Mouse (Mus musculus) liver, adult 2 months (tissue): ENCODE results near the gene Slc26a5. TPM values are rescaled to one million over a fixed set of nuclear protein-coding genes. Genes with fewer than 3 reads are reported as not detected.

ENCODE experiments used
- DNase-seq: peaks from one replicate; pipeline ENCODE4 v3.0.0-alpha.2; 2011; ENCODE audit warnings: low read depth, low spot score; ENCODE audit errors: extremely low read depth
- H3K27ac ChIP-seq: fragments of 200-500 bp; replicated peaks from 2 replicates; pipeline ENCODE4 v1.5.1; 2012; ENCODE audit warnings: low read depth, mild to moderate bottlenecking, control low read depth, inconsistent platforms, low read length; ENCODE audit not compliant: insufficient read depth
- H3K27me3 ChIP-seq: fragments of 200-500 bp; 2 replicates; pipeline ENCODE4 v1.6.1; 2012; ENCODE audit warnings: mild to moderate bottlenecking, moderate library complexity, low read length, inconsistent platforms; ENCODE audit not compliant: control insufficient read depth, insufficient read depth
- H3K36me3 ChIP-seq: fragments of 200-500 bp; 2 replicates; pipeline ENCODE4 v1.6.1; 2012; ENCODE audit warnings: low read length, inconsistent platforms; ENCODE audit not compliant: control insufficient read depth, insufficient read depth
- H3K4me1 ChIP-seq: fragments of 200-500 bp; 2 replicates; pipeline ENCODE4 v1.6.1; 2011; ENCODE audit warnings: low read length; ENCODE audit not compliant: control insufficient read depth, insufficient read depth
- H3K4me3 ChIP-seq: fragments of 200-500 bp; 2 replicates; pipeline ENCODE4 v1.5.1; 2011; ENCODE audit warnings: low read depth, mild to moderate bottlenecking, control low read depth, low read length, moderate library complexity; ENCODE audit not compliant: insufficient read depth
- H3K79me2 ChIP-seq: fragments of 200-500 bp; 2 replicates; pipeline ENCODE4 v1.6.1; 2012; ENCODE audit warnings: inconsistent platforms, mild to moderate bottlenecking, low read length, moderate library complexity; ENCODE audit not compliant: control insufficient read depth, insufficient read depth
- H3K9ac ChIP-seq: fragments of 200-500 bp; 2 replicates; pipeline ENCODE4 v1.6.1; 2012; ENCODE audit warnings: low read depth, mild to moderate bottlenecking, control low read depth, inconsistent platforms, low read length
- CTCF ChIP-seq: fragments of 200-500 bp; IDR thresholded peaks from 2 replicates; pipeline ENCODE4 v1.5.1; 2011; ENCODE audit warnings: low read depth, low read length, control low read depth
- POLR2A ChIP-seq: fragments of 200-500 bp; IDR thresholded peaks from 2 replicates; pipeline ENCODE4 v1.6.1; 2011; ENCODE audit warnings: low read length, control low read depth; ENCODE audit not compliant: insufficient read depth; ENCODE audit errors: extremely low read depth
- WGBS: fragments of 180-500 bp; shearing (Covaris S2); methylation state at CpG from one replicate; pipeline ENCODE4 v1.1.7; 2018; 5-methylcytosine and 5-hydroxymethylcytosine counted together
- polyA plus RNA-seq: library from polyadenylated mRNA; depleted of rRNA; stranded (reverse); fragments of >200 nt; gene quantifications from 2 replicates; pipeline ENCODE4 v1.2.3, GENCODE M21; 2012; rRNA removed
- total RNA-seq: library from RNA; depleted of rRNA; stranded (reverse); fragments of >200 nt; gene quantifications from 2 replicates; pipeline ENCODE4 v1.2.3, GENCODE M21; 2014; rRNA removed

Gene Slc26a5
- total RNA-seq, result not detected in 2 replicates
- not detected in 2 replicates for polyA plus RNA-seq

DNA sequence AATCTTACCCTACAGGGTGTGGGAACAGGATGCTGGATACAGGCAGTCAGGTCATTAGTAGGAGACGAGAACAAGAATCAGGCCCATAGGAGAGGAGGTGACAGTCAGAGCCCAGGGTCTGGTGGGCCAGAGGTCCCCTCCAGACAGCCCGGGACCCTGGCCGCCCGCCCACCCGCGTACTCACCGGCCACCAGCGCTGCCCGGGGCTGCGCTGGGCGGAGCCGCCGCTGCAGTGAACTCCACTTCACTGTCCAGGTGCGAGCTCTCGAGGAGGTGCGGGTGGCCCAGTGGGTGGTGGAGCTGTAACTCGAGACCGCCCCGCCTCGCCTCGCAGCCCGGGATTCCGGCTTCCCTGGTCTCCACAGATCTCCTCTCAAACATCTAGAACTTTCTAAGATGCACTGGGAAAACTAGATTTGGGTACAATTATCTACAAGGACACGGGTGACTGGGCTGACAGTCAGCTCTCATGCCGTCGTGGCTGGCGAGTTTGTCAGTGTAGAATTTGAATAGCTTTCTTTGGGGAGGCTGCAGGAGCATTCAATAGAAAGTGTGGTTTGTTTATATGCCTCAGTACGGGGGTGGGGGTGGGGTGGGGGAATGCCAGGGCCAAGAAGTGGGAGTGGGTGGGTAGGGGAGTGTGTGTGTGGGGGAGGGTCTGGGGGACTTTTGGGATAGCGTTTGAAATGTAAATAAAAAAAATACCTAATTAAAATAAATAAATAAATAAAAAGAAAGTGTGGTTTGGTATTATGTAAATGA is at the start of gene Slc26a5:
Slc26a5 (minus strand) TSS at position 259 of the 762 bp plus-strand sequence.
- no peaks in the 10 kb centered on the region for H3K36me3 ChIP-seq
- H3K9ac ChIP-seq, result no peak within 1 kb of the TSS
- DNase-seq, result no peak
- no peaks in the 10 kb centered on the region for H3K79me2 ChIP-seq
- H3K4me1 ChIP-seq, result no peaks in the 10 kb centered on the region; the same call in 1 of the 2 replicates
- 7% methylated on average over 29 of the region's 29 CpGs for WGBS
- H3K27ac ChIP-seq, result no peak within 1 kb of the TSS
- peaks cover 6% of the 10 kb centered on the region; the same call in 1 of the 2 replicates for H3K27me3 ChIP-seq
- H3K4me3 ChIP-seq, result no peak within 1 kb of the TSS
- TF ChIP-seq CTCF (no peak), POLR2A (no peak)

DNA sequence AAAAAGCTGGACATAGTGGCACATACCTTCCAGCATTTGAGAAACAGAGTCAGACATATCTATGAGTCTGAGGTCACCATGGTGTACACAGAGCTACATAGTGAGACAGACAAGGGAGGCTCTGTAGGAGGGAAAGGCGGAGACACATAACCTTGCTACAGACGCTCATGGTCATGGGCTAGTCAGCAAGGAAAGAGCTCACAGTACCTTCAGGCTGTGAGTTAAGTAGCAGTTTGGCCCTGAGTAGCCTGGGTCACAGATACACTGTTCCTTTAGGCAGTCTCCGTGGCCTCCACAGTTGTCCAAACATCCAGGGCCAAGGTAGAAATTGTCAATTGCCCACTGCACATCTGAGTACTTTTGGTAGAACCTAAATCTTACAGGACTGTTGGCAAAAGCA is 49.4 kb upstream of the Slc26a5 start:
- Histone ChIP-seq H3K4me3 (no peak overlapping the region), H3K27ac (no peak overlapping the region), H3K27me3 (no peaks in the 10 kb centered on the region), H3K36me3 (no peaks in the 10 kb centered on the region), H3K79me2 (no peaks in the 10 kb centered on the region), H3K9ac (no peak overlapping the region), H3K4me1 (no peaks in the 10 kb centered on the region)
- WGBS, result 76% methylated on average over 3 of the region's 3 CpGs
- DNase-seq, result no peak
- TF ChIP-seq CTCF, result no peak
- no peak for TF ChIP-seq POLR2A

DNA sequence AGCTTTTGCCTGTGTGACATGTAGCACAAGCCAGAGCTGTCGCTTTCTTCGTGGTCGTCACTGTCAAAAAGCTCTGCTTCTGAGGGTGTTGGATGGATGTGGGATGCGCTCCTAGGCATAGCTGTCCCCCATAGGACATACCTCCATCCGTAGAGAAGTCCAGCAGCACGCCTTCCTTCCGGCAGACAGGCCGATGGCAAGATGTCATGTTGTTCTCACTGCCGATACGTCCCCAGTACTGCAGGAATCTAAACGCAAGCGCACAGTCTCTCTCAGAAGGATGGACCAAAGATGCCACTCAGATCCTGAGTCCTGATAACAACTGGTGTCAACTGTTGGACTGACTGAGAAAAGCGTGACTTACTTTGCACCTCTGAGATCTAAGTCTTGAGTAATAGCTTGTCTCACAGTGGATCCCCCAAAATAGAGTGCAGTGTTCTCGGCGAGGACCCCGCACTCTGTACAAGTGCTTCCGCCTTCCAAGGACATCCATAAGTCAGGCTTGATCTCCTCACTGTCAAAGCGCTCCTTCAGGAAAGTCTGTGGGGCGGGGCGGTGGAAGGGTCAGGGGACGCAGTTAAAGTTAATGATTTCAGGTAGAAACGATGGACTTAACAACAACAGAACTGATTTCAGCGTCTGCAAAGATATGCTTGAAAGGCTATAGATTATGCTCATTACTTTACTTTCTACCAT is 47.6 kb upstream of the Slc26a5 start:
- 90% methylated on average over 23 of the region's 23 CpGs for WGBS

DNA sequence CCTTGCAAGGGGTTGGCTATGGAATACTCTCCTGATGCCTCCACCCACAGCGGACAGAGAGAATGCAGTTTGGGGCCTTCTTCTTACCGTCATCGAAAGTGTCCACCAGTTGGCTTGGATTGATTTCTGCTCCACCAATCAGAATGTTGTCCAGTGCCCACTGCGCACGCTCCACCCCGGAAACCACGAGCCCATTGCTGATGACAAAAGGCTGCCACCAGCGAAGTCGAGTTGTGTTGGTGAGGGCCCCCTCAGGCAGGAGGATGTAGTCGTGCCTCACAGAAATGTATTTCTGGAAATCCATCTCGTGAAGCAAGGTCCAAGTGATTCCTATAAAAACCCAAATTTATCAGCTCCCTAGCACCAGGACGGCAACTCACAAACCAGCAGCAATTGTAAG is 45.3 kb upstream of the Slc26a5 start:
- no peak for TF ChIP-seq CTCF
- no peak for TF ChIP-seq POLR2A
- H3K4me3 ChIP-seq, result no peak overlapping the region
- H3K36me3 ChIP-seq, result no peaks in the 10 kb centered on the region
- H3K4me1 ChIP-seq, result no peaks in the 10 kb centered on the region
- H3K27me3 ChIP-seq, result no peaks in the 10 kb centered on the region
- no peaks in the 10 kb centered on the region for H3K79me2 ChIP-seq
- H3K27ac ChIP-seq, result no peak overlapping the region
- no peak overlapping the region for H3K9ac ChIP-seq
- WGBS, result 94% methylated on average over 12 of the region's 12 CpGs
- no peak for DNase-seq

More for the DNA sequence above, 47.6 kb upstream of the Slc26a5 start:
- Histone ChIP-seq H3K4me1 (no peaks in the 10 kb centered on the region), H3K79me2 (no peaks in the 10 kb centered on the region), H3K27ac (no peak overlapping the region), H3K9ac (no peak overlapping the region), H3K36me3 (no peaks in the 10 kb centered on the region), H3K4me3 (no peak overlapping the region), H3K27me3 (no peaks in the 10 kb centered on the region)
- no peak for TF ChIP-seq POLR2A
- no peak for TF ChIP-seq CTCF
- DNase-seq, result no peak

DNA sequence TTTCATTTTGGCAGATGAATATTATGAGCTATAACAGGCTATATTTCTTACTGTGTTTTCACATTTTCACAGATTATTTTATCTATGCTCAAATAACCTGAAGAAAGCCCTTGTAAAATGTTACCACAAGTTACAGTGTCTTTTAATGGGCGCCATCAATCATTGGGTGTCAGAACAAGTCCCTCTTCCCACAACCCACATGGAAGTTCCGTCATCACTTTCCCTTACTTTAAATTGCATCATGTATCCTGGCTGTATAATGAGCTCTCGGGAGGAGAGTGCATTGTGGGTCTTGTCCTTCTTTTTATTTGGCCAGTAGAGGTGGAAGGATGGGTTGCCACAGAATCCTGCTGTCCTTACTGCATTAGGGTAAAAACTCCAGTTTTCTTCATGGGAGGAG is 44.3 kb upstream of the Slc26a5 start:
- H3K36me3 ChIP-seq, result no peaks in the 10 kb centered on the region
- H3K27me3 ChIP-seq, result no peaks in the 10 kb centered on the region
- no peak for TF ChIP-seq POLR2A
- no peak for TF ChIP-seq CTCF
- no peaks in the 10 kb centered on the region for H3K4me1 ChIP-seq
- H3K4me3 ChIP-seq, result no peak overlapping the region
- H3K9ac ChIP-seq, result no peak overlapping the region
- H3K79me2 ChIP-seq, result no peaks in the 10 kb centered on the region
- DNase-seq, result no peak
- WGBS, result 93% methylated on average over 3 of the region's 3 CpGs
- H3K27ac ChIP-seq, result no peak overlapping the region
